Mouse (Mus musculus) gastrocnemius, adult 8-10 months (tissue): ENCODE measurements around the gene Rasef. TPM values are rescaled to one million over a fixed set of nuclear protein-coding genes. Genes with fewer than 3 reads are reported as not detected.
"Not testable (repeated sequence)": the region's sequence is repeated elsewhere in the genome, so short reads cannot be mapped to it uniquely, and the experiment has no call there.

Experiments used
- DNase-seq, 2 experiments: peaks; one replicate each; pipeline ENCODE4 v3.0.0; 2022; ENCODE audit warnings: low spot score in 2 of 2
- total RNA-seq, 4 experiments: library from RNA; stranded (reverse); gene quantifications; 2 replicates each; pipeline ENCODE4 v1.2.4; 2022

The Rasef gene
- total RNA-seq: not detected

GRCm38 (mm10) chr4:73790260-73791185 lies at the start of gene Rasef:
Gene Rasef (minus strand): TSS chr4:73790994.
- DNase-seq: no peak

GRCm38 (mm10) chr4:73826587-73826986 lies 35.8 kb upstream of the Rasef start:
- DNase-seq: no peak

GRCm38 (mm10) chr4:73791186-73791540 lies 369 bp upstream of the Rasef start:
- no peak for DNase-seq

GRCm38 (mm10) chr4:73789534-73789933 lies 1.3 kb downstream of the Rasef start:
- no peak for DNase-seq

DNA sequence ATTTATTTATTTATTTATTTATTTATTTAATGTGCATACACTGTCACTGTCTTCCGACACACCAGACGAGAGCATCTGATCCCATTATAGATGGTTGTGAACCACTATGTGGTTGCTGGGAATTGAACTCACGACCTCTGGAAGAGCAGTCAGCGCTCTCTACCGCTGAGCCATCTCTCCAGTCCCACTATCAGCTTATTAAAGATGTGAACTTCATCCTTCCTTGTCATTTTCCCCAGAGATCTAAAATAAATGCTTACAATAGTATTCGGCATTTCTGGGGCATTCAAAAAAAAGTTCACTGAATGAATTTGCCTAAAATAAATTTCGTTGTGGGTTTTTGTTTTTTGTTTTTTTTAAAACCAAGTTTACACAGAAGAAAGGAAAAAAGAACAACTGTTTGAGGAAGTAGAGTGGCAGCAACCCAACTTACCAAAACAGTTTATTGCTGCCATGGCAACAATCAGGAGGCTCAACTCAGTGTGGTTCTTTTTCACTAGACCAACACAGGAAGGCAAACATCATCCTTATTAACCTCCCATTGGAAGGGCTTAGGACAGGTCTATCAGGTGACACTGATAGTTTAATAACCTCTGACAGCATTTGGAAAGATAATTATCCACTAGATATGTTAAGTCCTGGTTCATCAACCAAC lies 2.6 kb downstream of the Rasef start:
- no peak for DNase-seq

DNA sequence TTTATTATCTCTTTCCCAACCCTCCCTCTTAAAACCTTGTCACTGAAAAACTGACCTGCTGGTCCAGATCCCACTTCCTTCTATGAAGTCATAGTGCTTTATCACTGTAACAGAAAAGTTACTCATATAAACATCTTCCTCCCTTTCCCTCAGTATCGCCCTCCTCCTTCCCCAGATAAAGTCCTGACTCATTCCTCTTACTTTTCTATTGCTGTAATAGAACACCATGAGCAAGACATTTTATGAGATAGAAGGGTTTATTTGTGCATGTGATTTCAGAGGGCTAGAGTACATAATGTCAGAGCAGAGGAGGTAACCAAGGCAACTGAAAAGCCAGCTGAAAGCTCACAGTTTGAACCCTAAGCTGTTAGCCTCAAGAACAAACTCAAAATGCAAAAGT lies 6.6 kb downstream of the Rasef start:
- no peak for DNase-seq

GRCm38 (mm10) chr4:73781061-73781460 lies 9.7 kb downstream of the Rasef start:
- no peak for DNase-seq

GRCm38 (mm10) chr4:73775266-73775665 lies 15.5 kb downstream of the Rasef start:
- no peak for DNase-seq

DNA sequence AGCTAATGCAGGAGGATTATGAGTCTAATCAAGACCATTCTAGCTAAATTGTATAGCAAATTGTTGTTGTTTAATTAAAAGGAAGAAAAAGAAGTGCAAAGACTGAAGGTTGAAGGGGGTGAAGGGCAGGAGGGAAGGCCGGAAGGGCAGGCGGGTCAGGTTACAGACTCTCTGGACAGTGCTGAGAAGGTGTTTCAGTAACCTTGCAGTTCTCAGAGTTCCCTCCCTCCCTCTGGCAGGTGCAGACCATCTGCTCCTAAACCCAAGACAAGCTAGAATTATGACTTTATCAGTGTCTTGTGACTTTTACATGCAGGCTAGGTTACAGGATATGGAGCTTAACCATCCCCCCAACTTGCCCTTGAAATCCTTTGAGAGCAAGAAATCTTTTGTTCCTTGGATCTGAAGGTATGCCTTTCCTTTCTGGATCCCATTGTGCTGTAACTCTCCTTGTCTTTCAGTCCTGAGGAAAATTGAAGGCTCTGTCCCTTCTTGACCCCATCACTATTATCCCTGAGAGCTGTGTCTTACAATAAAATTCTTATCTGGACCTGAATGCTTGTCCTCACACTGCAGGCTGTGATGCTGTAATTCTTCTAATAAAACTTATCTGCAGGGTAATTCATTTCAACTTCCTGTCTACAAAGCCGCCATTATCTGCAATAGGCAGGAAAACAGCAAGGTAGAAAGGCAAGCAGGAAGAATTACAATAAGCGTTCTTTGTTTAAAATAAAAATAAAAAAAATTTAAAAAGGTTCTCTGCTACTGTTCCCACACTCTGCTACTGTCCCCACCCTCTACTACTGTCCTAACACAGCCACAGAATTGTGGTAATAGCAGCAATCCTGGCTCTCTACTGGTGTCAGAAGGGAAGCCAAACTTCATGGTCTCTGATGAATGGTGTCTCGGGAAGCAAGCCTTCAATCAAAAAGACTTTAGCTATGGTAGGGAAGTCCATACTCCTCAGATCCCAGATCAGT lies 16.7 kb downstream of the Rasef start:
- DNase-seq: no peak

- no peak for DNase-seq
Measured at GRCm38 (mm10) chr4:73772028-73772427, 18.8 kb downstream of the Rasef start.

- DNase-seq: no peak
Measured at GRCm38 (mm10) chr4:73770592-73770991, 20.2 kb downstream of the Rasef start.

GRCm38 (mm10) chr4:73768156-73768555 lies 22.6 kb downstream of the Rasef start:
- no peak for DNase-seq

DNA sequence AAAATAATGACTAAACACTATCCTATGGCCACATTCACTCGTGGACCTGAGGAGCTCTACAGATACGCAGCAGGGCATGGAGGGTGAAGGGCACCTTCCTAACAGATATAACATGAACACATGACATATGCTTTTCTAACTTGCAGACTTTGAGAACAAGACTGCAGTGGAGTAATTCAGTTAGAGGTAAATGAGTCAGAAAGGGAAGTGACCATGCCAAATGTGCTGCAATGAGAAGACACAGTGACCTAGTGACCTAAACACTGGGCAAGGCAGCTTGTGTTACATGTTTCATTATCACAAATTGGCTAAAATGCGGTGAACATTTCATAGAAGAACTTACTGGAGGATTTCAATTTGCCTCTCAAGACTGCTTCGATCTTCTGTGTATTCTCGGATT lies 42.6 kb downstream of the Rasef start:
- DNase-seq: no peak

DNA sequence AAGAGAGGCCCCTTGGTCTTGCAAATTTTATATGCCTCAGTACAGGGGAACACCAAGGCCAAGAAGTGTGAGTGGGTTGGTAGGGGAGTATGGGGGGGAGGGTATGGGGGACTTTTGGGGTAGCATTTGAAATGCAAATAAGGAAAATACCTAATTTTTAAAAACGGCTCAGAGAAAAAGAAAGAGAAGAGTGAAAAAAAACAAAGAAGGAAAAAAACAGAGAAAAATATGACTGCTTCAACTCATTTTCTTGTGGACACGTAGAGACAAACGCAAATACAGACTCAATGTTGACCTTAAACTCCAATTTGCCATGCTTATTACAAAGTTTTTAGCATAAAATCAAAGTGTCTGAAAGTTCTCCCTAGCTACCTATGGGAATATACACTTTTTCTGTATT lies 51.4 kb downstream of the Rasef start:
- DNase-seq: no peak

DNA sequence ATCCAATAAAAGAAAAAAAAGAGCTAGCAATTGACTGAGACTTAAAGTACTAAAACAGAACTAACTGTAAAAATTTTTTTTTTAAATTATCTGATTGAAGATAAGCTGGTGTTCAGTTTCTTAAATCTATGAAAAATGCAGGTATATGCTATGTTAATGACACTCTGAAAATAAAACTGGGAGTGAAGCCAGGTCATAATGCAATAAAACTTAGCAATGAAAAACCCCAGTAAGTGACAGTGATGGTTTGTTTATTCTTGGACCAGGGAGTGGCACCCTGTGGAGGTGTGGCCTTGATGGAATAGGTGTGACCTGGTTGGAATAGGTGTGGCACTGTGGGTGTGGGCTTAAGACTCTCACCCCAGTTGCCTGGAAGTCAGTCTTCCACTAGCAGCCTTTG lies 71.0 kb downstream of the Rasef start:
- no peak for DNase-seq

- no peak for DNase-seq
Measured at GRCm38 (mm10) chr4:73718761-73719160, 72.0 kb downstream of the Rasef start.

GRCm38 (mm10) chr4:73683216-73683615 lies 107.6 kb downstream of the Rasef start, which contains the start of gene Gm428:
Gene Gm428 (plus strand): TSS chr4:73683516.
- DNase-seq: not testable (repeated sequence)

- not testable (repeated sequence) for DNase-seq
Measured at GRCm38 (mm10) chr4:73668054-73668453, 122.7 kb downstream of the Rasef start, which contains the start of gene Gm11239. Gene Gm11239 (plus strand): TSS chr4:73668354.
